Mouse (Mus musculus) activated CD4-positive, CD25-positive, alpha-beta regulatory T cell, adult 9 weeks (primary cell): ENCODE measurements around the gene Nucb2. TPM values are rescaled to one million over a fixed set of nuclear protein-coding genes. Genes with fewer than 3 reads are reported as not detected.

Experiments
- polyA plus RNA-seq: library from polyadenylated mRNA; unstranded; fragments of 100-300 nt; shearing (Covaris generic); gene quantifications from one replicate; pipeline ENCODE4 v1.2.1, GENCODE M21; 2017

Gene Nucb2
- 16.0 TPM for polyA plus RNA-seq

DNA sequence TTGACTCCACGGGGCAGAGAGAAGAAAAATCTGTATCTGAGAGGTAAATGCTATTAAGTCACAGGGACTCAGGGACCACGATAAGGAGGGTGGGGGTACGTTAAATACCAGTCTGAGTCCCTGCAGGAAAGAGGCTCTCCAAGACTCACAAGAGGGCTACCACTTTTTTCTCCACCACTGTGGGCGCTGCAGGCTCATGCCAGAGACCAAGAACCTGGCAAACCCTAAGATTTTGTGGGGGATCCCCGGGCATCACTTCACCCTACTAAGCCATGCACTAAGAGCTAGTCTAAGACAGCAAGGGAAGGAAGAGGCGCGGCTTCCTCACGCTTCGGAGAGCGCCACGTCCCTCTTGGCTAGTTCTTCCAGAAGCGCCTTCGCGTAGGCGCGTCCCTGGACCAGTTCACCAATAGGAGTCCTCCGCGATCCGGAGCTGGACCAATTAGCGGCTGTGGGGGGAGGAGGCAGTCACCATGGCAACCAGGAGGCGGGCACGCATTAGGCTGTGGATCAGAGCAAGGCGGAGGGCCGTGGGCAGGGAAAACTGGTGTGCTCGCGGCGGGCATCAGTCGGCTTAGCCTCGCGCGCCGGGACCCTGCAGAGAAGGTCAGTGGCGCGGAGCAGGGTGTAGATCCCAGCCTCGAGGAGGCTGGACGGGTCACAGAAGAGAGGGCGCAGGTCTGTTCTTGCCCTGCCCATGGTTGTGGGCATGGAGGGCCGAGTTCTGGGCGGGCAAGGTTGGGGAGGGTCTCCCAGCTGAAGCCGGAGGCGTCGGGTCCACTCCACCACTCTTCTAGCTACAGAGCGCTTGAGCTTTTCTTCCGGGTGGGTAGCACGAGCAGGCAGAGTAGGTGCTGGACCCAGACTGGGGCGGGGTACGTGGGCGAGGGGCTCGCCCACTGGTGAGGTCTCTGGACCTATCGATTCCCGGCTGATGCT lies at the start of gene Nucb2:
TSS of gene Nucb2 (plus strand) at position 491 of the 939 bp plus-strand sequence.

Other genes with a start within 250 kb of the Nucb2 start
- 12.7 TPM for gene Plekha7, start 196.0 kb upstream of the Nucb2 start, polyA plus RNA-seq
- gene Rps13, start 170.2 kb upstream of the Nucb2 start, polyA plus RNA-seq = 893 TPM
- gene Pik3c2a, start 60.9 kb upstream of the Nucb2 start, polyA plus RNA-seq = 69.4 TPM